Comparison of ENCODE assay signal across 19 mouse cellular contexts in the genomic region with DNA sequence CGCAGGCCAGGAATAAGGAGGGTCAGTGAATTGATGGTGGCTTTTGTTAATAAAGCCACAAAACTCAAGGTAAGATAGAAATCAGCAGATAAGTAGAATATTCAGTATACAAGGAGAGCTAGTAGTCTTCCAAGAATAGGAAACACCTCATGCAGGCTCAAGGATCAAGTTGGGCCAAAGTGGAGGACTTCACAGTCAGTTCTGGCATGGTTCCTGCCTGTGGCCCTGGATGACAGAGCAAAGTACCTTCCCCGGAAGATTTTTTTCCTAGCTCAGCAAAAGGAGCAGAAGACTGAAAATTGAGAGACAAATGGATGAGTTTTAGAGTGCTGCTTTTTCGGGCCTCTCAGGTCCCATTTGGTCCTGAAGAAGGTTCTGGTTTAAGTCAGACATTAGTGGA.
DNase-seq lines count a peak whose midpoint lies in the region; ATAC-seq and TF ChIP-seq lines count a peak whose summit lies in the region.
"Had no signal": no experiment of that assay in that cellular context is flagged by ENCODE, and none has a peak within 500 bp of the region (broad histone marks: within the 10 kb centered on the region; RNA-seq: fewer than 3 reads in every experiment).

No protein-coding gene starts in this region.

- TF ChIP-seq CTCF in kidney, adult 2 months (conservative IDR thresholded peaks at IDR 0.05; ENCODE audit: insufficient read depth, insufficient read length, low read depth, low read length), result no peak
- no peak for TF ChIP-seq CTCF in embryonic fibroblast, embryonic 13.5 days (IDR thresholded peaks at IDR 0.05; ENCODE audit: borderline replicate concordance, insufficient read depth, low read length)

- intact Hi-C loops in left cerebral cortex, postnatal 4 days (cut with DNase I), result no loop called here

- H3K9ac ChIP-seq in kidney, embryonic 15.5 days, result no peak overlapping the region
- H3K9ac ChIP-seq: embryonic facial prominence, embryonic 13.5 days; forebrain, embryonic 13.5 days; forebrain, postnatal 0 days; heart, embryonic 15.5 days; hindbrain, embryonic 13.5 days had no signal

- H3K4me1 ChIP-seq in kidney, adult 2 months (ENCODE audit: control insufficient read depth, insufficient read depth, low read length), result no peaks in the 10 kb centered on the region; the same call in 1 of the 2 replicates
- peaks cover 6% of the 10 kb centered on the region; the same call in 1 of the 2 replicates for H3K4me1 ChIP-seq in kidney, embryonic 15.5 days
- H3K4me1 ChIP-seq in embryonic fibroblast, embryonic 13.5 days (ENCODE audit: control insufficient read depth, insufficient read depth, low read length), result peaks cover 2% of the 10 kb centered on the region; the same call in 1 of the 2 replicates
- H3K4me1 ChIP-seq: embryonic facial prominence, embryonic 13.5 days; forebrain, embryonic 13.5 days; heart, embryonic 10.5 days; heart, embryonic 15.5 days; hindbrain, embryonic 13.5 days had no signal

- 72% methylated on average over 3 of the region's 3 CpGs for WGBS in kidney, adult 2 months
- WGBS in kidney, embryonic 15.5 days, result 92% methylated on average over 3 of the region's 3 CpGs

- H3K4me2 ChIP-seq in kidney, embryonic 15.5 days, result no peak overlapping the region
- H3K4me2 ChIP-seq: embryonic facial prominence, embryonic 13.5 days; forebrain, embryonic 13.5 days; heart, embryonic 15.5 days; hindbrain, embryonic 13.5 days had no signal

- H3K9me3 ChIP-seq in kidney, embryonic 15.5 days (replicated peaks), result no peaks in the 10 kb centered on the region
- H3K9me3 ChIP-seq: embryonic facial prominence, embryonic 13.5 days; forebrain, embryonic 13.5 days; heart, embryonic 10.5 days; heart, embryonic 15.5 days; hindbrain, embryonic 13.5 days had no signal

- no peaks in the 10 kb centered on the region for H3K36me3 ChIP-seq in kidney, adult 2 months (ENCODE audit: control insufficient read depth, insufficient read depth, low read length)
- H3K36me3 ChIP-seq in kidney, embryonic 15.5 days, result no peaks in the 10 kb centered on the region
- H3K36me3 ChIP-seq: embryonic facial prominence, embryonic 13.5 days; heart, embryonic 10.5 days; heart, embryonic 15.5 days; hindbrain, embryonic 13.5 days had no signal

- no peak for TF ChIP-seq POLR2A in kidney, adult 2 months (IDR thresholded peaks at IDR 0.05; ENCODE audit: low read depth, low read length)
- TF ChIP-seq POLR2A in embryonic fibroblast, embryonic 13.5 days (IDR thresholded peaks at IDR 0.05; ENCODE audit: low read depth, low read length), result no peak

- no peaks in the 10 kb centered on the region for H3K27me3 ChIP-seq in kidney, adult 2 months (replicated peaks; ENCODE audit: control insufficient read depth, insufficient read depth, low read length)
- H3K27me3 ChIP-seq in kidney, embryonic 15.5 days, result no peaks in the 10 kb centered on the region
- H3K27me3 ChIP-seq: embryonic facial prominence, embryonic 13.5 days; forebrain, embryonic 13.5 days; heart, embryonic 15.5 days; hindbrain, embryonic 13.5 days had no signal

- no peak for ATAC-seq in kidney, embryonic 15.5 days (replicated peaks; ENCODE audit: low FRiP score)
- ATAC-seq: forebrain, embryonic 13.5 days; forebrain, postnatal 0 days; hindbrain, postnatal 0 days had no signal

- peak; percentile 7 for DNase-seq in adrenal gland, postnatal 14 days
- DNase-seq in adrenal gland, adult 8-10 months, result no peak
- peak; percentile 6 to 8 for DNase-seq in heart, adult 18-20 months
- no peak for DNase-seq in heart, adult 9 months (ENCODE audit: low spot score in 2 of 2)
- peak; percentile 87 for DNase-seq in kidney, adult 2 months
- no peak for DNase-seq in left cerebral cortex, postnatal 4 days
- DNase-seq: cerebellum, adult 2 months; cerebellum, postnatal 36 days; forebrain, postnatal 0 days; gastrocnemius, postnatal 14 days; heart, postnatal 14 days had no signal

- no peak overlapping the region for H3K27ac ChIP-seq in kidney, adult 2 months (ENCODE audit: insufficient read depth, low read depth, low read length)
- no peak overlapping the region for H3K27ac ChIP-seq in kidney, embryonic 15.5 days
- peak overlapping the region; percentile 67; the same call in 1 of the 2 replicates for H3K27ac ChIP-seq in embryonic fibroblast, embryonic 13.5 days (ENCODE audit: insufficient read depth, low read length)
- H3K27ac ChIP-seq: embryonic facial prominence, embryonic 13.5 days; forebrain, embryonic 13.5 days; heart, embryonic 10.5 days; heart, embryonic 15.5 days; hindbrain, embryonic 13.5 days; hindbrain, postnatal 0 days had no signal

- no peak overlapping the region for H3K4me3 ChIP-seq in kidney, adult 2 months (ENCODE audit: insufficient read depth, low read depth, low read length)
- no peak overlapping the region for H3K4me3 ChIP-seq in kidney, embryonic 15.5 days (replicated peaks)
- no peak overlapping the region for H3K4me3 ChIP-seq in embryonic fibroblast, embryonic 13.5 days (ENCODE audit: insufficient read depth, low read length)
- H3K4me3 ChIP-seq: embryonic facial prominence, embryonic 13.5 days; forebrain, embryonic 13.5 days; heart, embryonic 10.5 days; heart, embryonic 15.5 days; hindbrain, embryonic 13.5 days had no signal

Comparison
In these comparisons a context has a peak if more than half of its experiments do, and no peak if none do; other contexts are left out.
1. DNase-seq: peak in adrenal gland, postnatal 14 days (single experiment), heart, adult 18-20 months (2 of 2) and kidney, adult 2 months (single experiment); none in adrenal gland, adult 8-10 months (single experiment), heart, adult 9 months (0 of 2) and left cerebral cortex, postnatal 4 days (single experiment).